Mouse (Mus musculus) forebrain, postnatal 0 days (tissue): ENCODE measurements around the gene Kif13a. TPM values are rescaled to one million over a fixed set of nuclear protein-coding genes. Genes with fewer than 3 reads are reported as not detected.

ENCODE experiments used
- ATAC-seq: fragments of 200-750 bp; cut with Nextera tagmentation; 2 replicates; pipeline ENCODE4 v1.8.0; 2017; ENCODE audit warnings: mild to moderate bottlenecking, moderate library complexity
- DNase-seq: peaks from one replicate; pipeline ENCODE4 v3.0.0-alpha.2; 2015
- H3K27ac ChIP-seq: fragments of 300-500 bp; sonication (generic); 2 replicates; pipeline ENCODE4 v1.5.1; 2014; ENCODE audit warnings: low read depth, mild to moderate bottlenecking, antibody characterized with exemption, low read length, moderate library complexity, mixed read lengths
- H3K27me3 ChIP-seq: fragments of 300-500 bp; sonication (generic); 2 replicates; pipeline ENCODE4 v1.6.1; 2014; ENCODE audit warnings: mild to moderate bottlenecking, low read length, mixed read lengths; ENCODE audit not compliant: insufficient read depth
- H3K36me3 ChIP-seq: fragments of 300-500 bp; sonication (generic); 2 replicates; pipeline ENCODE4 v1.6.1; 2014; ENCODE audit warnings: mild to moderate bottlenecking, moderate library complexity; ENCODE audit not compliant: insufficient read depth
- H3K4me1 ChIP-seq: fragments of 300-500 bp; sonication (generic); 2 replicates; pipeline ENCODE4 v1.6.1; 2014; ENCODE audit warnings: antibody characterized with exemption; ENCODE audit not compliant: insufficient read depth
- H3K4me2 ChIP-seq: fragments of 300-500 bp; sonication (generic); 2 replicates; pipeline ENCODE4 v1.6.1; 2014; ENCODE audit warnings: low read depth, mild to moderate bottlenecking, moderate library complexity
- H3K4me3 ChIP-seq: fragments of 300-500 bp; sonication (generic); 2 replicates; pipeline ENCODE4 v1.5.1; 2014; ENCODE audit warnings: low read depth, low read length, mixed read lengths
- H3K9ac ChIP-seq: fragments of 300-500 bp; sonication (generic); 2 replicates; pipeline ENCODE4 v1.6.1; 2014; ENCODE audit warnings: mild to moderate bottlenecking
- H3K9me3 ChIP-seq: fragments of 300-500 bp; sonication (generic); 2 replicates; pipeline ENCODE4 v1.6.1; 2016; ENCODE audit warnings: low read length
- CTCF ChIP-seq: sonication (generic); IDR thresholded peaks from 2 replicates; pipeline ENCODE4 v1.5.1; 2016; ENCODE audit warnings: antibody characterized with exemption, control low read depth, low read depth
- WGBS: fragments of 180-500 bp; shearing (Covaris S2); extraction: QIAGEN DNeasy Blood & Tissue Kit; methylation state at CpG from one replicate; pipeline ENCODE4 v1.1.7; 2014; 5-methylcytosine and 5-hydroxymethylcytosine counted together
- polyA plus RNA-seq: library from polyadenylated mRNA; unstranded; fragments of >200 nt; fragmentation: Nextera tagmentation; extraction: Ambion mirVana; gene quantifications from 2 replicates; pipeline ENCODE4 v1.2.1, GENCODE M21; 2015
- total RNA-seq: library from RNA; depleted of rRNA; stranded (reverse); fragments of >200 nt; gene quantifications from 2 replicates; pipeline ENCODE4 v1.2.3, GENCODE M21; 2014

Kif13a gene
- total and polyA plus RNA-seq, 2 experiments from 2014 or later, result 9.2 to 19.7 TPM

DNA sequence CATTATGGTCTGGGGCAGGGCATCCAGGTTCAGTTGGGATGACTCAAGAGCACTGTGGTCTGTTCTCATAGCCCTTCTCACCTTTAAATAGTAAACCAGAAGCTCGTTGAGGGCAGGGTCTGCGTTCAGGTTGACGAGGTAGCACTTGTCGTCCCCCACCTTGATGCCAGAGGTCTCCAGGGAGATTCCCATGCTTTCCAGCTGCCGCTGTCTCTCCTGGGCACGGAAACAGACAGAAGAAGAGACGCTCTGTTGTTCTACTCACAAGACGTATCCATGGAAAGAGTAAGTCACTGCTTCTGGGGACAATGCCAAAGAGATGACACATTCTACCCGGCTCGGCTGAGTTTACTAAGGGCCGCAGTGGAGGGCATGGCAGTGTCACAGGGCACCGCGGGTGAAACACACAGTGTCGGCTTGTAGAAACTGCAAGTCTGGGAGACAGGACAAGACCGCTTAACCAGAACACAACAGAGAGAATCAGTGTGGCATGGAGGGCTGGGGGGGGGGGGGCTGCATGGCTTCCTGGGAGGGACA is 117.0 kb downstream of the Kif13a start:
- peaks cover 19% of the 10 kb centered on the region for H3K36me3 ChIP-seq
- DNase-seq, result no peak
- no peaks in the 10 kb centered on the region for H3K9me3 ChIP-seq
- WGBS, result 93% methylated on average over 15 of the region's 15 CpGs
- H3K27ac ChIP-seq, result no peak overlapping the region
- no peak overlapping the region for H3K4me2 ChIP-seq
- H3K4me1 ChIP-seq, result no peaks in the 10 kb centered on the region
- TF ChIP-seq CTCF, result no peak
- no peak overlapping the region for H3K4me3 ChIP-seq
- ATAC-seq, result no peak
- H3K9ac ChIP-seq, result no peak overlapping the region
- no peaks in the 10 kb centered on the region for H3K27me3 ChIP-seq

DNA sequence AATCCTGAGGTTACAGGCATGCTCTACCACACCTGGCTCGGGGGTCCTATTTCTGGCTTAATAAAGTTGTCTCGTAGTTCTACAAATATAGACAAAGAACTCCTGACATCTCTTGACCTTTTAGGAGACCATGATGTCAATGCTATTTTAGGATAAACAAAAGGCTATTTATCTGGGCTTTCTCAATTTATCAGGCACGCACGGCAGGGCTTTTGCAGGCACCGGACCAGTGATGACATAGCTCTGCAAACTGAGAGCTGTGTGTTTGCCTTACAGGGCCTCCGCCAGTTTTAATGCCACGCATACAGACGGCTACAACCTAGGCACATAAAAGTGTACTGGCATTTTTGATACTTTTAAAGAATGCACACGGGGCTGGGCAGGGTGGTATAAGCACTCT is 118.0 kb downstream of the Kif13a start:
- Histone ChIP-seq H3K27me3 (no peaks in the 10 kb centered on the region), H3K4me2 (no peak overlapping the region), H3K9ac (no peak overlapping the region), H3K9me3 (no peaks in the 10 kb centered on the region), H3K27ac (no peak overlapping the region), H3K4me1 (no peaks in the 10 kb centered on the region), H3K36me3 (peaks cover 19% of the 10 kb centered on the region), H3K4me3 (no peak overlapping the region)
- ATAC-seq, result no peak
- DNase-seq, result no peak
- WGBS, result 72% methylated on average over 9 of the region's 9 CpGs
- TF ChIP-seq CTCF, result no peak

DNA sequence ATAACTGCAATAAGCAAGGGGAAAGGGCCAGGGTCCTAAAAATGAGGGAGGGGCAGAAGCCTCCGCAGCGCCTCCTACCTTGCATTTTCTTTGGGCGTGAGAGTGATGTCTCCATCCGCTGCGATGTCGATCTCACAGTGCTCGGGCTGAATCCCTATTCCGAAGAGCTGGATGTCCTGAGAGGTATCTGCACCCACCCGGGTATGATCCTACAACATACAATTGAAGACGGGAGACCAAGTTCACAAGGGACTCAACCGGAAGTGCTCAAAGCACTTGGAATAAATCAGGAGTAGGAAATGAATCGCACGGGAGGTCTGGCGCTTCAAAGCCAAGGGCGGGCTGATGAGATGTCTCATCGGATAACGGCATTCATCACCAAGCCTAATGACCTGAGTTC is 119.1 kb downstream of the Kif13a start:
- H3K27me3 ChIP-seq, result no peaks in the 10 kb centered on the region
- peaks cover 19% of the 10 kb centered on the region for H3K36me3 ChIP-seq
- no peak for TF ChIP-seq CTCF
- no peak overlapping the region for H3K4me3 ChIP-seq
- no peak overlapping the region for H3K27ac ChIP-seq
- H3K4me1 ChIP-seq, result no peaks in the 10 kb centered on the region
- H3K9me3 ChIP-seq, result no peaks in the 10 kb centered on the region
- H3K9ac ChIP-seq, result no peak overlapping the region
- no peak for DNase-seq
- no peak for ATAC-seq
- H3K4me2 ChIP-seq, result no peak overlapping the region
- 97% methylated on average over 17 of the region's 17 CpGs for WGBS

DNA sequence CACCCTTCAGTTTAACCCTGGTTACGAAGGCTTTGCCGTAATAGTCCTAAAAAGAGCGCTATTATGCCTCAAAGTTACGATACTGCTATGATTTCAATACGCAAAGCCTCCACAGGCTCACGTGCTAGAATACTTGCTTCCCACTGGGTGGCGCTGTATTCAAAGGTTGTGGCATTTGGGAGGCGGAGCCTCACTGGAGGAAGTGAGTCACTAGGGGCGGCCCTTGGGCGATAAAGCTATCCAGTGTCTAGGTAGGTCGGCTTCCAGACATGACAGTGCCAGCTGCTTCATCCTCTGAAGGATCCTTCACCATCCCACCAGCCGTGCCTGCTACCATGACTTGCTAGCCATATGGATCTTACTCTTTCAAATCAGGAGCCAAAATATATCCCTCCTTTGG is 119.6 kb downstream of the Kif13a start:
- WGBS, result 91% methylated on average over 12 of the region's 12 CpGs
- ATAC-seq (no peak), DNase-seq (peak; percentile 24)
- H3K4me2 ChIP-seq, result no peak overlapping the region
- H3K4me3 ChIP-seq, result no peak overlapping the region
- peak; percentile 55 for TF ChIP-seq CTCF
- no peak overlapping the region for H3K27ac ChIP-seq
- H3K9ac ChIP-seq, result no peak overlapping the region
- H3K27me3 ChIP-seq, result no peaks in the 10 kb centered on the region
- no peaks in the 10 kb centered on the region for H3K9me3 ChIP-seq
- H3K4me1 ChIP-seq, result no peaks in the 10 kb centered on the region
- H3K36me3 ChIP-seq, result peaks cover 19% of the 10 kb centered on the region

DNA sequence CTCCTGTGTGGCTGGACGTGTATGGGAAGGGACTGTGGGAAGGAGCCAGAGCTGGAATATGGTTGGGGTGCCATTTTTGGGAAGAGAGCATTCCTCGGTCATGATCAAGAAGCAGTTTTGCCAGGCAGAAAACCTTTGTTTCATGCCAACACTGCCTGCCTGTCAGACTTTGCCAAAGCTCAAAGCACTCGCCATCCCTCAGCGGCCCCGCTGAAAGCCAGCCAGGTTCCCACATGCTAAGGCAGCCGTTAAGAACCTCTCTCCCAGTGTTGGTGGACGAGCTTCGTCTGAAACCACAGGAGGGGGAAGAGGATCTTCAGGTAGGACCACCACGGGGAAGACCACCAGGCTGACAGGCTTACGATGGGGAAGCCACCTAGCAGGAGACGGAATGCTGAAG is 121.8 kb downstream of the Kif13a start:
- DNase-seq (no peak), ATAC-seq (no peak)
- WGBS, result 61% methylated on average over 11 of the region's 11 CpGs
- H3K27ac ChIP-seq, result no peak overlapping the region
- no peaks in the 10 kb centered on the region for H3K27me3 ChIP-seq
- H3K9ac ChIP-seq, result no peak overlapping the region
- TF ChIP-seq CTCF, result no peak
- H3K4me2 ChIP-seq, result no peak overlapping the region
- peaks cover 15% of the 10 kb centered on the region for H3K36me3 ChIP-seq
- no peaks in the 10 kb centered on the region for H3K9me3 ChIP-seq
- no peak overlapping the region for H3K4me3 ChIP-seq
- no peaks in the 10 kb centered on the region for H3K4me1 ChIP-seq

DNA sequence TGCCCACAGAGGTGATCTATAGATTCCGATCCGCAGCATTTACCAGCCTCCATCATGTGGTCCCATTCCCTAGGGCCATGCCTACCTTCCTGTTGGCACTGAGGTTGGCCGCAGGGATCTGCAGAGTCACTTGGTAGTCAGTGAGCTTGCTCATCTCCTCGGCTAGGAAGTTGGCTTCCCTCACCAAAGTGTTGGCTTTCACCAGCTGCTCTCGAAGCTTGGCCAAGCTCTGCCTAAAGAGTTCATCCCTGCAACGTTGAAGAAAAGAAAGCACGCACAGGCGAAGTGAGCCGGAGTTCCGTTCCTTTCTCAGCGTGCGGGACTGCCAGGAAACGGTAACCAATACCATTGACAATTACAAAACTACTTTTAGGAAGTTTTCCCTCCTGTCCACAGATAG is 128.5 kb downstream of the Kif13a start:
- no peak for TF ChIP-seq CTCF
- 82% methylated on average over 13 of the region's 13 CpGs for WGBS
- Histone ChIP-seq H3K4me1 (no peaks in the 10 kb centered on the region), H3K27ac (no peak overlapping the region), H3K27me3 (no peaks in the 10 kb centered on the region), H3K4me2 (no peak overlapping the region), H3K4me3 (no peak overlapping the region), H3K9me3 (no peaks in the 10 kb centered on the region), H3K9ac (no peak overlapping the region), H3K36me3 (0 out of 2 replicates have a peak, but pooled peaks cover under 1% of the 10 kb centered on the region)
- DNase-seq (no peak), ATAC-seq (no peak)

DNA sequence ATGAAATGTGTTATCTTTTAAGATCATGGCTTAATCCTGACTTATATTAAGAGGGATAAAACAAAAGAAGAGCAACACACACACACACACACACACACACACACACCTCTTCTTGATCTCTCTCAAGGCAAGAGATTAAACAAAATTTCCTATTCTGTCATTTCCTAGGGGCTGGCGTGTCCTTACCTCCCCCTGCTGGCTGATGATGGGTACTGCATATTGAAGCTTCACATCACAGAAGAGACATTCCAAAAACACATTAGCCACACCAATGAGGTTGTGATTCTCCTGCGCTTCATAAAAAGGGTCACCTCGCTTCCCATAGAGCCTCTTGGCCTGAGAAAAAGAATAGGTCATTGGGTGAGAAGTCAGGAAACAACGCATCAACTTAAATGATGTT is 131.5 kb downstream of the Kif13a start:
- Histone ChIP-seq H3K27me3 (no peaks in the 10 kb centered on the region), H3K36me3 (peaks cover 4% of the 10 kb centered on the region; the same call in 1 of the 2 replicates), H3K4me2 (no peak overlapping the region), H3K4me3 (no peak overlapping the region), H3K27ac (no peak overlapping the region), H3K9me3 (no peaks in the 10 kb centered on the region), H3K4me1 (no peaks in the 10 kb centered on the region), H3K9ac (no peak overlapping the region)
- TF ChIP-seq CTCF, result peak; percentile 97
- 38% methylated on average over 4 of the region's 4 CpGs for WGBS
- DNase-seq (peak; percentile 78), ATAC-seq (peak; percentile 55; the same call in 1 of the 2 replicates)
